Mouse (Mus musculus) spleen, postnatal 4 days (tissue): Measurements from ENCODE around the gene Ptpn1.

Experiments used
- DNase-seq, 2 experiments: peaks; one replicate each; pipeline ENCODE4 v3.0.0; 2022; ENCODE audit warnings: low spot score in 2 of 2

Ptpn1 gene

GRCm38 (mm10) chr2:168005616-168006015 is 73.8 kb downstream of the Ptpn1 start:
- no peak for DNase-seq

DNA sequence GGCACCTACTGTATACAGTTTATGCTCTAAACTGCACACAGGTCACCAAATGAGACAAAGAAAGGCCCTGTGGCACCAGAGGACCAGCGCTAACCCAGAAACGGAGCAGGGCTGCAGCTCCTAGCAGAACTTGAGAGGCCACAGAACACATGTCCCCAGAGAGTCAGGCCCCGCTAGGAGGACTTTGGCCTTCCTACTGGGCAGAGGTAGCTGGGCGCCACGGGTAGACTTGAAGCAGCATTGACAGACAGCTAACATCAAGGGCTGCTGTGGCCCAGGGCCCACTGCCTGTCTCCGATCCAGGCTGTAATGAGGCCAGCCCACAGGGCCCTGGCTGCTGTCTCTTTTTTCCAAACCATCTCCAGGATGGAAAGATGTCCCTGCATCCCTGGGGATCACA is 74.6 kb downstream of the Ptpn1 start:
- no peak for DNase-seq

GRCm38 (mm10) chr2:168008132-168008531 is 76.3 kb downstream of the Ptpn1 start:
- no peak for DNase-seq

DNA sequence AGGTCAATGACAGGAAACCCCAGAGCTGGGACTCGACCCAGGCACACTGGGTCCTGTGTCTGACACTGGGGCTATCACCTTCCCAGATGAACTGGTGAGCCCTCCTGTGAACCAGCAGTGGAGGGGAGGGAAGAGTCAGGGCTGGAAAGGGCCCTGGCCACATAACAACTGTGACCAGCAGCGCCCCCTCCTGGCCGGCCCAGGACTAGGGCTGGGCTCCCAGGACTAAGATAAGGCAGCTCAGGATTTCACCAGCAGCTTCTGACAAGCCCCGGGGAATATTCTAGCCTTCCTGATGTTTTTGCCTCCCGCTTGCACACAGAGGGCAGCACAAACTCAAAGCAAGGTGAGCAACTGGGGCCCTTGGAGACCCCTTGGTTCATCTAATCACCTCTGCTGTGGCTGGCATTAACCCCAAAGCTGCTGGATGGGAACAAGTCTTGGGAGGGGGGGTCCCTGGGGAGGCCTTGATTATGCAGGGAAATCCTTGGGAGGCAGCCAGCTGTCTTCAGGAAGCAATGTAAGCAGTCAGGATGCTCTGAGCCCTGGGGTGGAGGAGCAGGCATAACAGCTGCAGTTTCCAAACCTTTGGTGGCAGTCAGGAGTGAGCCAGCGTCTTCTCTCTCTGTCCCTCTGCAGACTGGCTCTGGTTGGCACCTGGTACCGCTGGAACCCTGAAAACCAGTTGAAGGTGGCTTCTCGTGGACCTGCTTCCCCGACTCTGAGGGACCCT is 78.2 kb downstream of the Ptpn1 start, which contains the start of gene Ripor3:
Ripor3 (minus strand) TSS at position 683 of the 733 bp plus-strand sequence.
- DNase-seq = peak; percentile 72 to 91

- DNase-seq = no peak
These were observed 79.0 kb downstream of the Ptpn1 start for GRCm38 (mm10) chr2:168010893-168011292.

DNA sequence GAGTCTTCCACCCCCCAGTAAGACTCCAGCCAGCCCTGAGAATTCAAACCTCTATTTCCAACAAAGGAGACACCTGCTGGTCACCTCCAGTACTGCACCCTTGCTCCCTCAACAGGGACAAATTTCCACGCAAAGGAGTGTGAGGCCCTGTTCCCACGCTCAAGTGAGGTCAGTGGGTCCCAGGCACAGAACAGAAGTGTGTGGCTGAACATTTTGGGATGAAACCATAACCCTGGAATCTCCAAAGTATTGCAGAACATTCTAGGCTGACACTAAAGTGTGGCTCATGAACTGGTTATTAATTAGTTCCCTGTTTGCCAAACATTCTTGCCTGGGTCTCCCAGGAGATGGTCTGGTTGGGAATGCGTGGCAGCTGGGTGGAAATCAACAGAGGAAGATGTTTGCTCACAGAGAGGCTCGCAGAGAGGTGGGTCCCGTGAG is 85.1 kb downstream of the Ptpn1 start:
- peak; percentile 60 to 88 for DNase-seq

- no peak for DNase-seq
These were observed 87.4 kb downstream of the Ptpn1 start for GRCm38 (mm10) chr2:168019201-168019715.

DNA sequence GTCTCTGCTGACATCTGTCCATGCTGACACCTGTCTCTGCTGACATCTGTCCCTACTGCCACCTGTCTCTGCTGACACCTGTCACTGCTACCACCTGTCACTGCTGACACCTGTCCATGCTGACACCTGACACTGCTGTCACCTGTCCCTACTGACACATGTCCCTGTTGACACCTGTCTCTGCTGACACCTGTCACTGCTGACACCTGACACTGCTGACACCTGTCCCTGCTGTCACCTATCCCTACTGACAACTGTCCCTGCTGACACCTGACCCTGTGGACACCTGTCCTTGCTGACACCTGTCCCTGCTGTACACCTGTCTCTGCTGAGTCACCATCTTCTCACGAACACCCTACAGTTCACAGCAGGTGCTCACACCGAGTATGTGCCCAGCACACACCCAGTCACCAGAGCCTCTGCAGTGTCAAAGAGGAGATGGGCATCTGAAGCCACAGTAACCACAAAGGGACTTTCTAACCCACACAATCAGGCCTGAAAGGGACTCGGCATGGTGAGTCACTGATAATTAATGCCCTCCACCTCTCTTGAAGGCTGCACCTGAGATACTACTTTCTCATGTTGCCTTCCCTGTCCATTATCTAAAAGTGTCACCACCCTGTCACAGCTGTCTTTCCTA is 92.0 kb downstream of the Ptpn1 start:
- DNase-seq = no peak

- no peak for DNase-seq
These were observed 93.3 kb downstream of the Ptpn1 start for GRCm38 (mm10) chr2:168025174-168025573.

- DNase-seq = no peak
These were observed 94.0 kb downstream of the Ptpn1 start for GRCm38 (mm10) chr2:168025882-168026281.

DNA sequence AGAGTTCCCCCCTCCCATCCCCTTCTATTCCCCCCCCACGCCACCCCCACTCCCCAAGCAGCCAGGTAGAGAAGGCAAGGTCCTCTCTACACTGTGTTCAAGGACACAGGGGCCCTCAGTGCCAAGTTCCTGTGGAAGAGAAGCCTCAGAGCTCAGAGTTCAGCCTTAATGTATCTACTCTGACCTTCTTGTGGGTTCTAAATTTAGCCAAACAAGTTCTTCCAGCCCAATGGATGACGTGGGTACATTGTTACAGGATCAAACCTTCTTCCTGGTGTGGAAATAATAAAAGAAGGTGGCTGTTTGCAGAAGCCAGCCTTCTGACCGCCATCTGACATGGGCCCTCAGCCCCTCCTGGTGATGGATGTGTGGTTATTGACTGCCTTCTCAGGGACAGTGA is 94.6 kb downstream of the Ptpn1 start:
- DNase-seq = no peak

DNA sequence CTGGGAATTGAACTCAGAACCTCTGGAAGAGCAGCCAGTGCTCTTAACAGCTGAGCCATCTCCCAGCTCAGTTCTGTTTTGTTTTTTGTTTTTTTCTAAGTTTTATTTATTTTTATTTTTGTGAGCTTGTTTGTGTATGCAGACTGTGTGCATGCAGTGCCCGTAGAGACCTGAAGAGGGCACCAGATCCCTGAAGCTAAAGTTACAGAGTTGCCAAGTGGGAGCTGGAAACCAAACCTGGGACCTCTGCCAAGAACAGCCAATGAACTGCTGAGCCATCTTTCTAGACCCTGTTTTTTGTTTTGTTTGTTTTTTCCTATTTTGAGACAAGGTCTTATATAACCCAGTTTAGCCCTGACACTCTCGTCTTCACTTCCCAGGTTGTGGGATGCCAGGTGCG is 96.5 kb downstream of the Ptpn1 start:
- no peak for DNase-seq
